Mouse (Mus musculus) forebrain, embryonic 12.5 days (tissue): ENCODE measurements around the gene Napepld. TPM values are rescaled to one million over a fixed set of nuclear protein-coding genes. Genes with fewer than 3 reads are reported as not detected.
"Not testable (repeated sequence)": the region's sequence is repeated elsewhere in the genome, so short reads cannot be mapped to it uniquely, and the experiment has no call there.

Experiments
- ATAC-seq: fragments of 200-750 bp; cut with Nextera tagmentation; 2 replicates; pipeline ENCODE4 v1.8.0; 2017; ENCODE audit warnings: moderate TSS enrichment; ENCODE audit not compliant: low FRiP score
- H3K27ac ChIP-seq: fragments of 300-500 bp; sonication (generic); 2 replicates; pipeline ENCODE4 v1.5.1; 2016; ENCODE audit warnings: mild to moderate bottlenecking
- H3K27me3 ChIP-seq: fragments of 300-500 bp; sonication (generic); 2 replicates; pipeline ENCODE4 v1.6.1; 2016; ENCODE audit warnings: mild to moderate bottlenecking
- H3K36me3 ChIP-seq: fragments of 300-500 bp; sonication (generic); replicated peaks from 2 replicates; pipeline ENCODE4 v1.6.1; 2016; ENCODE audit warnings: mild to moderate bottlenecking
- H3K4me1 ChIP-seq: fragments of 300-500 bp; sonication (generic); 2 replicates; pipeline ENCODE4 v1.6.1; 2016
- H3K4me2 ChIP-seq: fragments of 300-500 bp; sonication (generic); 2 replicates; pipeline ENCODE4 v1.6.1; 2016; ENCODE audit warnings: mild to moderate bottlenecking, moderate library complexity
- H3K4me3 ChIP-seq: fragments of 300-500 bp; sonication (generic); replicated peaks from 2 replicates; pipeline ENCODE4 v1.5.1; 2016; ENCODE audit warnings: mild to moderate bottlenecking
- H3K9ac ChIP-seq: fragments of 300-500 bp; sonication (generic); 2 replicates; pipeline ENCODE4 v1.6.1; 2016; ENCODE audit warnings: mild to moderate bottlenecking
- H3K9me3 ChIP-seq: fragments of 300-500 bp; sonication (generic); 2 replicates; pipeline ENCODE4 v1.6.1; 2016
- WGBS: fragments of 180-500 bp; shearing (Covaris S2); methylation state at CpG from one replicate; pipeline ENCODE4 v1.1.7; 2016; 5-methylcytosine and 5-hydroxymethylcytosine counted together
- polyA plus RNA-seq: library from polyadenylated mRNA; unstranded; fragments of >200 nt; fragmentation: Nextera tagmentation; extraction: Ambion mirVana; gene quantifications from 2 replicates; pipeline ENCODE4 v1.2.1, GENCODE M21; 2016

The Napepld gene
- polyA plus RNA-seq, 1 experiment from 2014 or later, result 12.6 TPM

- not testable (repeated sequence) for H3K36me3 ChIP-seq, H3K9ac ChIP-seq, H3K27me3 ChIP-seq, H3K9me3 ChIP-seq, H3K4me3 ChIP-seq, H3K4me2 ChIP-seq, ATAC-seq, H3K27ac ChIP-seq, H3K4me1 ChIP-seq
- WGBS, result 96% methylated on average over 11 of the region's 11 CpGs
These were observed 86.9 kb downstream of the Napepld start for GRCm38 (mm10) chr5:21614299-21614698.

Other genes with a start within 250 kb of the Napepld start
- 14.1 and 16.8 TPM in 2 replicates for gene Lrrc17, start 157.8 kb downstream of the Napepld start, polyA plus RNA-seq
- gene Fbxl13, start 55.8 kb downstream of the Napepld start, polyA plus RNA-seq, result 0.22 and 0.32 TPM in 2 replicates
- 75.4 and 80.1 TPM in 2 replicates for gene Armc10, start 55.6 kb downstream of the Napepld start, polyA plus RNA-seq
- 88.5 and 94.9 TPM in 2 replicates for gene Pmpcb, start 35.7 kb upstream of the Napepld start, polyA plus RNA-seq
- 94.3 and 97.1 TPM in 2 replicates for gene Dnajc2, start 83.9 kb upstream of the Napepld start, polyA plus RNA-seq
- gene Psmc2, start 83.9 kb upstream of the Napepld start, polyA plus RNA-seq, result 214 and 221 TPM in 2 replicates
- 0.19 and 0.26 TPM in 2 replicates for gene Slc26a5, start 164.2 kb upstream of the Napepld start, polyA plus RNA-seq